Mouse (Mus musculus) spleen, adult 2 months (tissue): ENCODE data around the gene Hnrnpul2.

Experiments used
- CTCF ChIP-seq: fragments of 200-500 bp; IDR thresholded peaks from 2 replicates; pipeline ENCODE4 v1.5.1; 2011; ENCODE audit warnings: mild to moderate bottlenecking, inconsistent platforms; ENCODE audit not compliant: insufficient read depth, insufficient read length, insufficient replicate concordance; ENCODE audit errors: extremely low read depth
- POLR2A ChIP-seq: fragments of 200-500 bp; IDR thresholded peaks from 2 replicates; pipeline ENCODE4 v1.6.1; 2011; ENCODE audit warnings: low read depth, low read length, inconsistent platforms

- TF ChIP-seq CTCF (no peak), POLR2A (no peak)
These were observed 30.6 kb upstream of the Hnrnpul2 start for GRCm38 (mm10) chr19:8789171-8789570.
